Mouse (Mus musculus): ENCODE measurements around the gene Kcnk3.

Kcnk3 gene

GRCm38 (mm10) chr5:30589069-30589468, 1.1 kb downstream of the Kcnk3 start:
- no peak for DNase-seq

GRCm38 (mm10) chr5:30589546-30589945, 1.6 kb downstream of the Kcnk3 start:
- no peak for DNase-seq

- no peak for DNase-seq
Measured at GRCm38 (mm10) chr5:30590231-30590630, 2.3 kb downstream of the Kcnk3 start.

GRCm38 (mm10) chr5:30591205-30591731, 3.3 kb downstream of the Kcnk3 start:
- no peak for DNase-seq

- no peak for DNase-seq
Measured at GRCm38 (mm10) chr5:30591786-30592185, 3.8 kb downstream of the Kcnk3 start.

- DNase-seq: no peak
Measured at GRCm38 (mm10) chr5:30592279-30592980, 4.5 kb downstream of the Kcnk3 start.

- DNase-seq: no peak
Measured at GRCm38 (mm10) chr5:30593360-30593759, 5.4 kb downstream of the Kcnk3 start.

- no peak for DNase-seq
Measured at GRCm38 (mm10) chr5:30593811-30594504, 6.0 kb downstream of the Kcnk3 start.

- no peak for DNase-seq
Measured at GRCm38 (mm10) chr5:30594953-30595560, 7.1 kb downstream of the Kcnk3 start.

- no peak for DNase-seq
Measured at GRCm38 (mm10) chr5:30601397-30601796, 13.4 kb downstream of the Kcnk3 start.

GRCm38 (mm10) chr5:30603255-30603654, 15.3 kb downstream of the Kcnk3 start:
- DNase-seq: no peak

- DNase-seq: no peak
Measured at GRCm38 (mm10) chr5:30603926-30604325, 16.0 kb downstream of the Kcnk3 start.

GRCm38 (mm10) chr5:30604769-30605188, 16.8 kb downstream of the Kcnk3 start:
- no peak for DNase-seq

- no peak for DNase-seq
Measured at GRCm38 (mm10) chr5:30605649-30606048, 17.7 kb downstream of the Kcnk3 start.

GRCm38 (mm10) chr5:30606424-30607073, 18.6 kb downstream of the Kcnk3 start:
- DNase-seq: peak; percentile 86

- no peak for DNase-seq
Measured at GRCm38 (mm10) chr5:30609094-30609493, 21.1 kb downstream of the Kcnk3 start.

GRCm38 (mm10) chr5:30609918-30610645, 22.1 kb downstream of the Kcnk3 start:
- DNase-seq: no peak

- no peak for DNase-seq
Measured at GRCm38 (mm10) chr5:30611091-30611490, 23.1 kb downstream of the Kcnk3 start.

GRCm38 (mm10) chr5:30611689-30612088, 23.7 kb downstream of the Kcnk3 start:
- DNase-seq: no peak

GRCm38 (mm10) chr5:30612575-30612974, 24.6 kb downstream of the Kcnk3 start:
- no peak for DNase-seq

- DNase-seq: no peak
Measured at GRCm38 (mm10) chr5:30613242-30613641, 25.3 kb downstream of the Kcnk3 start.

GRCm38 (mm10) chr5:30614221-30614620, 26.3 kb downstream of the Kcnk3 start:
- no peak for DNase-seq

- DNase-seq: no peak
Measured at GRCm38 (mm10) chr5:30615416-30615815, 27.4 kb downstream of the Kcnk3 start.

All from layer of hippocampus, adult 9-11 months (tissue).